Mouse (Mus musculus): ENCODE data around the gene Snx15.
"Not testable (repeated sequence)": the region's sequence is repeated elsewhere in the genome, so short reads cannot be mapped to it uniquely, and the experiment has no call there.

Snx15 gene

GRCm38 (mm10) chr19:6127760-6128341 lies at the start of gene Snx15:
Snx15 (minus strand) TSS chr19:6128304.
- peak; percentile 94 for DNase-seq (ENCODE audit: low spot score)

DNA sequence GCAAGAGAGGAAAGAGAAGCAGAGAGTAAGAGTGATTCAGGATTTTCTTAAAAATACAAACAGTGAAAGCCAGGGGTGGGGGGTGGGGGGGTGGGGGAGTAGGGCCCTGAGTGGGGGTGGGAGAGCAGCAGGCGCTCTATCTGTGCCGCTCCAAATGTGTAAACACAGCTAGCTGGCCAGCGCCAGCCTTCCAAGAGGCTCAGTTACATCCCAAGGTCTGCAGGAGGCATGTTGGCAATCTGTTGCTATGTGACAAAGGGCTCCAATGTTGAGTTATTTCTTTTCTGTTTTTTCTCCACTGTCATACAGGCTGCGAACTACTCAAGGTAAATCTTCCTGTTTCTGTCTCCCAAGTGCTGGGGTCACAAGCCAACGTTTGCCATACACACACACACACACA lies 46.7 kb upstream of the Snx15 start:
- DNase-seq (ENCODE audit: low spot score), result no peak

GRCm38 (mm10) chr19:6171215-6171614 lies 43.1 kb upstream of the Snx15 start:
- no peak for DNase-seq (ENCODE audit: low spot score)

DNA sequence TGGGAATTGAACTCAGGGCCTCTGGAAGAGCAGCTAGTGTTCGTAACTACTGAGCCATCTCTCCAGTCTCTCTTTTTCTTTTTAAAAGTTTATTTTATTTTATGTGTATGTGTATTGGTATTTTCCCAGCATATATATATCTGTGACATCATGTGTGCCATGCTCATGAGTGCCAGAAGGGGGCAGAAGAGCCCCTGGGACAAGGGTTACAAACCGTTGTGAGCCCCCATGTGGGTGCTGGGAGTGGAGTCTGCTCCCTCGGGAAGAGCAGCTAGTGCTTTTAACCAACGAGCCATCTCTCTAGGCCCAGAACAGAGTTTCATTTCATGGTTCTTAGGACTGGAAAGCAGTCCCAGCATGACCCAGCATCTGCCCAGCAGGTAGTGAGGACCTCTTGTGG lies 38.6 kb upstream of the Snx15 start:
- no peak for DNase-seq (ENCODE audit: low spot score)

GRCm38 (mm10) chr19:6163872-6164547 lies 35.9 kb upstream of the Snx15 start:
- DNase-seq (ENCODE audit: low spot score), result no peak

DNA sequence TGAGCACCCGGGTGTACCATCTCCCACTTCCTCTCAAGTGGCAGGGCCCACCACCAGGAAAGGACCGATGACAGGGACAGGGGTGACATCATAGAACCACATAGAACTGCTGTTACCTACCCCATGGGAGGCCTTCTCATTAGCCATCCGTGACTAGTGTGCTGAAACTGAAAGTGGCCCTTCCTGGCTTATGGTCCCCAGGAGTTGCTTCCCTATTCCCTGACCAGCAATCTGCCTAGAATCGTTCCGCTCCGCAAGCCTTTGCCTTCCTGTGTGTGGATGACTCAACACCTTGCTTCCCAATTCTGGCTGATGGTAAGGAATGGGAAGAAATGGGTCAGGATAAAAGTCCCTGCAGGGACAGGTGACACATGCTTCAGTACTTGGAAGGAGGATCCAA lies 29.1 kb upstream of the Snx15 start:
- no peak for DNase-seq (ENCODE audit: low spot score)

- no peak for DNase-seq (ENCODE audit: low spot score)
Observed at GRCm38 (mm10) chr19:6156372-6156771, 28.3 kb upstream of the Snx15 start.

DNA sequence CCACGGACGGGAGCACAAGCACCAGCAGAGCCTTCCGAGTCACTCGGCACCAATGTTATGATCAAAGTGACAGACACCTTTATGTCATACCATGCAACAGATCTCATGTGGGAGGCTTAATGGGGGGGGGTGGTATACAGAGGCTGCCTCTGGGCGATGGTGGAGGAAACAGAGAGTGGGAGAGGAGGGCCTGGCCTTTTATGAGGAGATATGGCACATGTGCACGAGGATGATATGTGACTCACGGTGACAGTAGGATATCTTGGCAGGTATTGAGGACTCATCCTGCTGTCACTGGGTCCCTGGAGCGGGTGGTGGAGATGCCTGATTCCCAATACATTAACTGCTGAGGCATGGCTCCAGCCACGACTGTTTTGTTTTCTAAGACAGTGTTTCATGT lies 27.1 kb upstream of the Snx15 start:
- no peak for DNase-seq (ENCODE audit: low spot score)

DNA sequence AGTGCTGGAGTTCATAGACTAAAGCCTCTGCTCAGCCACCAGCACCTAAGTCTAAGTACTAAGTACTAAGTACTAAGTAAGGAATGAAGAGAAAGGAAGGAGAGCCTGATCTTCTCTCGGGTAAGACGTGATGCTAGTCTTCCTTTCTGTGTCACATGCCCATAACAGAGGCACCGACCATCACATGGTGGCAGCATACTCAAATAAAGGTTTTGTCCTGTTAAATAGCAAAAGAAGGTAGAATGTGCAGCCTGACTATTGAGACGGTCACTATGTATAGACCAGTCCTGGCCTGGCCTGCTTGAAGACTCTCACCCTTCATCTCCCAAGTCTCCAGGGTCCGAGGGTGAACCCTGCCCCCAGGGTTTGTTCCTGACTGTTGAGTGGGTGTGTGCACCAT lies 16.7 kb upstream of the Snx15 start:
- DNase-seq (ENCODE audit: low spot score), result no peak

- peak; percentile 93 for DNase-seq (ENCODE audit: low spot score)
Observed at GRCm38 (mm10) chr19:6141394-6141749, 13.3 kb upstream of the Snx15 start, which contains the start of gene Arl2. Arl2 (minus strand) TSS chr19:6141548.

- peak; percentile 84 for DNase-seq (ENCODE audit: low spot score)
Observed at GRCm38 (mm10) chr19:6140678-6141393, 12.7 kb upstream of the Snx15 start, which contains the start of gene Batf2. Batf2 (plus strand) TSS chr19:6140983.

- no peak for DNase-seq (ENCODE audit: low spot score)
Observed at GRCm38 (mm10) chr19:6140374-6140677, 12.2 kb upstream of the Snx15 start.

DNA sequence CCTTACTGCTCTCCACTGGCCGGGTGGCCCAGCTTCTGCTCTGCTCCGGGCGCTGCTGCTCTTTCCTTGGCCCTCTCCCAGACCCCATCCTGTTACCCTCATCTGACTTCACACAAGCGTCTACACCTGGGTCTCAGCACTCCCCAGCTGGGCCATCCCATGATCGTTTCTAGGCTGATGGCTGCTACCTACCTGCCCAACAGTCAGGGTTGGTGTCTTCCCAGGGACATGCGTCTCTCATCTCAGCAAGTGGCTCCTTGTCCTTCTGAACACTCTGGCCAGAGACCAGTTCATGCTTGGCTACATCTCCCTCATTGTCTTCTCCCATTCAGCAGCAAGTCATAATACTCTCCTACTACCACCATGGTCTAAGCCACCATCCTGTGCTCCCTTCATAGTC lies 11.6 kb upstream of the Snx15 start:
- DNase-seq (ENCODE audit: low spot score), result no peak

- no peak for DNase-seq (ENCODE audit: low spot score)
Observed at GRCm38 (mm10) chr19:6136397-6136796, 8.3 kb upstream of the Snx15 start.

- not testable (repeated sequence) for DNase-seq (ENCODE audit: low spot score)
Observed at GRCm38 (mm10) chr19:6133197-6133596, 5.1 kb upstream of the Snx15 start.

DNA sequence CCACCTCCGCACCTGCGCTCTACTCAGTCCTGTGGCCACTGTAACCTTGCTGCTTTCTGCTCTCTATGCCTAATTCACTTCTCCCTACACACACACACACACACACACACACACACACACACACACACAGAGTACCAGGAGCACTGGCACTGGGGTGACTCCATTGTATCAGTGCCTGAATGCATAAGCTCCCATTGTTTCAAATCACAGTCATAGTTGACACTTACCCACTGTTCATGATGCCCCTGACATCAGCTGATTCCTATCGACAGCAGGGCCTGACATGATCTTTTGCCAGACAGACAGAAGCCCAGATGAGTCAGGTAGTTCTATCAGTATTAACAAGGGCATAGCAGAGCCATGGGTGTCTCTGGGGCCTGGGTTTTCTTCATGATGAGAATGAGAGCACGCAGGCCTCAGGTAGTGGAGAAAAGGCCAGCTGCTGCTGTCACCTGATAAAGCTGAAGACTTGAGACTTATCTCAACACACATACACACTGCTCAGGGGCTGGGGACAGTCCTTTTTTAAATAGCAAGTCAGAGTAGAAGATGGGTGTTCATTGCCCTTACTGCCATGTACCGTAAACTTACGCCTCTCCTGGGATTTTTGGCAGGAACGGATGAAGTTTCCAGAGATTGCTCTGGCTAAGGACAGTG lies 4.2 kb upstream of the Snx15 start:
- DNase-seq (ENCODE audit: low spot score), result no peak

DNA sequence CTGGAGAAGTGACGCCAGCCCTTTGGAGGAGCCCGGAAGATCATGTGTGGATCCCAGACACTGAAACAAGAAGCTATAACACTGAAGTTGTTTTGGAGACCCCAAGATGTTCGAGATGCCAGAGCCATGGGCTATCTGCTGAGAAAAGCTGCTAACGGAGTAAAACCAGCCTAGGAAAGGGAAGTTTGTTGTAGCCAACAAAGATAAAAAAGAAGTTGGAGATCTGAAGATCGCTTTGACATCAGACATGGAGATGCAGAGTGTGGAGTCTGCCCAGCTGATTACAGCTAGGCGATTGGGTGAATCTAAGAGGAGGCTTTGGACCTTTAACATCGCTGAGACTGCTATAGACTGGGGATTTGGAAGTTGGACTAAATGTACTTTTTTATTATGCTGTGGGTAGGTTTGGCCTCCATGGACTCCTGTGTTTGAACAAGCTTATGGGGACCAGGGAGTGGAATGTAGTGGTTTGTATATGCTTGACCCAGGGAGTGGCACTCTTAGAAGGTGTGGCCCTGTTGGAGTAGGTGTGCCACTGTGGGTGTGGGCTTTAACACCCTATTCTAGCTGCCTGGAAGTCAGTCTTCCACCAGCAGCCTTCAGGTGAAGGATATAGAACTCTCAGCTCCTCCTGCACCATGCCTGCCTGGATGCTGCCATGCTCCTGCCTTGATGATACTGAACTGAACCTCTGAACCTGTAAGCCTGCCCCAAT lies 2.5 kb upstream of the Snx15 start:
- DNase-seq (ENCODE audit: low spot score), result not testable (repeated sequence)

GRCm38 (mm10) chr19:6126789-6127580 lies 1.1 kb downstream of the Snx15 start:
- DNase-seq (ENCODE audit: low spot score), result no peak

DNA sequence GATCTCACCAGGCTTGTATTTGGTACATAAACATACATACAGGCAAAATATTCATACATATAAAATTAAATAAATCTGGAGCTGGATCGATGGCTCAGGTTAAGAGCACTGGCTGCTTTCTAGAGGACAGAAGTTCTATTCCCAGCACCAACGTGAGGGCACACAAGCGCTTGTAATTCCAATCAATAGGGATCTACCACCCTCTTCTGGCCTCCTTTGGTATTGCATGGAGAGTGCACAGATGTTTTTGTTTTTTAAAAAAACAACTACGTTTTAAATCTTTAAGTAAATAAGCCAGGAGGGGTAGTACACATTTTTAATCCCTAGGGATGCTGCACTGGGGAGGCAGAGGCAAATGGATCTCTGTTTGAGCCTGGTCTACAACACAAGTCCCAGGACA lies 1.8 kb downstream of the Snx15 start:
- no peak for DNase-seq (ENCODE audit: low spot score)

- no peak for DNase-seq (ENCODE audit: low spot score)
Observed at GRCm38 (mm10) chr19:6124898-6125297, 3.2 kb downstream of the Snx15 start.

- DNase-seq (ENCODE audit: low spot score), result no peak
Observed at GRCm38 (mm10) chr19:6123330-6123729, 4.8 kb downstream of the Snx15 start.

- DNase-seq (ENCODE audit: low spot score), result no peak
Observed at GRCm38 (mm10) chr19:6121761-6122160, 6.3 kb downstream of the Snx15 start.
